Mouse (Mus musculus): ENCODE data around the gene Dnmt1. TPM values are rescaled to one million over a fixed set of nuclear protein-coding genes. Genes with fewer than 3 reads are reported as not detected.

Dnmt1 gene
- polyA plus RNA-seq, 1 experiment from 2014 or later = 72.5 TPM

DNA sequence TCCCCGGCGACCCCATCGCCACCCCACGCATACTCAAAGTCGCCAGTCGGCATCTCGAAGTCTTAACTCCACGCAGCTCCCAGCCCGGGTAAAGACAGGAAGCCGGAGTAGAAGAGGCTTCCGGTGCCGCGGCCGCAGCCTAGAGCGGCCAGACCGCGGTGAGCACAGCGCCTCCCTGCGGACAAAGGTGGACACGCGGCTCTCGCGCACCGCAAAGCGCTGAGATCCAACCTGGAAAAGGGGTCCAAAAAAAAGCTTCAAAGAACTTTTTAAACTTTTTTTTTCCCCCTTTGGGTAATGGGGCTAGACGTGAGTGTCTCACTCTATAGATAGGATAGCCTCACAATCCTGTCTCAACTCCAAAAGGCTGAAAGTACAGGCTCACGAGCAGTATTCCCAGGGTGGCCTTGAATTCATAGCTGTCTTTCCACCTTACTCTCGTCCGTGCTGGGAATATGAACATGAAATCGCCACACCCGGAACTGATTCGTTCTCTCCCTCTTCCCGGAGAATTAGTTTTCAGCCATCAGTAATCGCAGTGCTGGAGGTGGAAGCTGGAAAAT, 61.1 kb downstream of the Dnmt1 start, which contains the start of gene Eif3g:
Eif3g (minus strand) TSS at position 113 of the 563 bp plus-strand sequence.
- Histone ChIP-seq H3K9me3 (no peaks in the 10 kb centered on the region), H3K36me3 (peaks cover 28% of the 10 kb centered on the region), H3K4me2 (replicated peaks) (peak within 1 kb of the TSS; percentile 88), H3K9ac (peak within 1 kb of the TSS; percentile 99), H3K4me1 (replicated peaks) (peaks cover 14% of the 10 kb centered on the region), H3K27me3 (replicated peaks) (no peaks in the 10 kb centered on the region), H3K4me3 (replicated peaks) (peak within 1 kb of the TSS; percentile 97), H3K27ac (peak within 1 kb of the TSS; percentile 44; the same call in 1 of the 2 replicates)
- peak; percentile 89 for ATAC-seq
- 3% methylated on average over 34 of the region's 34 CpGs for WGBS

- Histone ChIP-seq H3K9me3 (no peaks in the 10 kb centered on the region), H3K4me3 (replicated peaks) (peak overlapping the region; percentile 97), H3K27ac (peak overlapping the region; percentile 44; the same call in 1 of the 2 replicates), H3K9ac (peak overlapping the region; percentile 99), H3K27me3 (replicated peaks) (no peaks in the 10 kb centered on the region), H3K4me2 (replicated peaks) (peak overlapping the region; percentile 88), H3K36me3 (peaks cover 31% of the 10 kb centered on the region), H3K4me1 (replicated peaks) (peaks cover 15% of the 10 kb centered on the region)
- 4% methylated on average over 37 of the region's 39 CpGs for WGBS
- peak; percentile 79 for ATAC-seq
These were observed 61.8 kb downstream of the Dnmt1 start for GRCm38 (mm10) chr9:20897736-20898510.

- peaks cover 51% of the 10 kb centered on the region for H3K36me3 ChIP-seq
These were observed 64.3 kb downstream of the Dnmt1 start for GRCm38 (mm10) chr9:20895382-20895781.

GRCm38 (mm10) chr9:20894629-20895028, 65.1 kb downstream of the Dnmt1 start:
- Histone ChIP-seq H3K4me3 (replicated peaks) (no peak overlapping the region), H3K36me3 (peaks cover 58% of the 10 kb centered on the region), H3K9me3 (no peaks in the 10 kb centered on the region), H3K27ac (no peak overlapping the region), H3K4me1 (replicated peaks) (peaks cover 24% of the 10 kb centered on the region), H3K4me2 (replicated peaks) (no peak overlapping the region), H3K9ac (no peak overlapping the region), H3K27me3 (replicated peaks) (no peaks in the 10 kb centered on the region)
- ATAC-seq = no peak
- 88% methylated on average over 15 of the region's 15 CpGs for WGBS

More at GRCm38 (mm10) chr9:20895382-20895781, 64.3 kb downstream of the Dnmt1 start:
- ATAC-seq = no peak
- Histone ChIP-seq H3K27me3 (replicated peaks) (no peaks in the 10 kb centered on the region), H3K4me3 (replicated peaks) (no peak overlapping the region), H3K4me2 (replicated peaks) (no peak overlapping the region), H3K4me1 (replicated peaks) (peaks cover 21% of the 10 kb centered on the region), H3K9me3 (no peaks in the 10 kb centered on the region), H3K27ac (no peak overlapping the region), H3K9ac (no peak overlapping the region)
- 93% methylated on average over 9 of the region's 9 CpGs for WGBS

DNA sequence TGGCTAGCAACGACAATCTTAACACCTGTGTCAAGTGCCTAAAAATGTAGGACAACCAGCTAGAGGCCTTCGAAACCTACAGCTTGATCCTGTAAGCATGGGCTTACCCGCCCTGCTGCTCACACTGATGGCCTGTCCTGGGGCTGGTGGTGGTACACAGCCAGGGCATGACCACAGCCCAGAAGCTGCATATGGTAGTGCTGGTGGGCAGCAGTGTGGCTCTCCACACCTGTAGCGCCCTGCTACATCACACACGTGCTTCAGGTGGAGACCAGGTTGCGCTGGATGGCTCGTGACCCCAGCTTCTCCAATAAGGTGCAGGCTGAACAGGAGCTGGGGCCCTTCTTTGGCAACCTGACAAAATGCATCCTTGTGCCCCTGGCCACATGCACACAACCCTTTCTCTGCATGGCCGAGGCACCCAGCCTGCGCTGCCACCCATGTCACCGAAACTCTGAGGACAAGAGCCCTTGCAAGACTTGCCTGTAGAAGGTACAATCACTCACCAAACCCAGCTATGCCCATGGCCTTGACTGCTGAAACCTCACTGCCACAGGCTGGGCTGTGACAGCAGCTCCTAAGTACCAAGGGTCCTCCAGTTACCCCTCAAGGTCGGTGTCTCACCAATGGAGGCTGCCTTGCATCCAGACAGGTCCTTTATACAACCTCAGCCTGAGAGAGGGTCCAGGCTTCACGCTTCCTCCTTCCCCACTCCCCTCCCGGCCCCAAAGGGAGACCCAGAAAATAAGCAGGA, 65.9 kb downstream of the Dnmt1 start:
- no peak for ATAC-seq
- H3K36me3 ChIP-seq = peaks cover 61% of the 10 kb centered on the region
- WGBS = 88% methylated on average over 13 of the region's 13 CpGs

DNA sequence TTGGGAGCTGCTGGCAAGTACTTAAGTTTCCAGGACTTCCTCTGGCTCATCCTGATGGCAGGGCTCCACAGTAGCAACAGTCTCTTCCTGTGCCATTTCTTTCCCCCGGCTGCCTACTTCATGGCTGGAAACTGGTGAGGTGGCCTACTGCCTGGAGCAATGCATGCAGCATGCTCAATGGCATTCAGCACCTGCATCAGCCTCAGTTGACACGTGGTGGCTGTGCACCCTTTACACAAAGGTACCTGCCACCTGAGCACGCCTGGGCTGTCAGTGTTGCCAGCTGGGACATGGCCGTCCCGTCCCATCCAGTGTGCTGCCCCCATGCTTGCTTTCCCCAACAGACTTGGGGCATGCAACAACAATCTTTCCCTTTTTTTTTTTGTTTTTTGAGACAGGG, 66.6 kb downstream of the Dnmt1 start:
- 0 out of 2 replicates have a peak overlapping the region, but pooled peaks have one; percentile 13 for H3K27ac ChIP-seq
- no peak for ATAC-seq
- peaks cover 61% of the 10 kb centered on the region for H3K36me3 ChIP-seq
- H3K4me3 ChIP-seq (replicated peaks) = no peak overlapping the region
- peaks cover 25% of the 10 kb centered on the region for H3K4me1 ChIP-seq (replicated peaks)
- H3K9me3 ChIP-seq = no peaks in the 10 kb centered on the region
- 60% methylated on average over 5 of the region's 5 CpGs for WGBS
- H3K9ac ChIP-seq = no peak overlapping the region
- H3K27me3 ChIP-seq (replicated peaks) = no peaks in the 10 kb centered on the region
- no peak overlapping the region for H3K4me2 ChIP-seq (replicated peaks)

More for the DNA sequence above, 65.9 kb downstream of the Dnmt1 start:
- H3K4me2 ChIP-seq (replicated peaks) = no peak overlapping the region
- H3K4me3 ChIP-seq (replicated peaks) = no peak overlapping the region
- H3K9me3 ChIP-seq = no peaks in the 10 kb centered on the region
- H3K27ac ChIP-seq = no peak overlapping the region
- H3K9ac ChIP-seq = no peak overlapping the region
- no peaks in the 10 kb centered on the region for H3K27me3 ChIP-seq (replicated peaks)
- peaks cover 26% of the 10 kb centered on the region for H3K4me1 ChIP-seq (replicated peaks)

- Histone ChIP-seq H3K9me3 (no peaks in the 10 kb centered on the region), H3K36me3 (peaks cover 61% of the 10 kb centered on the region), H3K4me1 (replicated peaks) (peaks cover 20% of the 10 kb centered on the region), H3K9ac (no peak overlapping the region), H3K4me3 (replicated peaks) (no peak overlapping the region), H3K27ac (no peak overlapping the region), H3K4me2 (replicated peaks) (no peak overlapping the region), H3K27me3 (replicated peaks) (no peaks in the 10 kb centered on the region)
- 57% methylated on average over 5 of the region's 5 CpGs for WGBS
- ATAC-seq = no peak
These were observed 67.5 kb downstream of the Dnmt1 start for GRCm38 (mm10) chr9:20892104-20892653.

- Histone ChIP-seq H3K9me3 (no peaks in the 10 kb centered on the region), H3K4me3 (replicated peaks) (no peak overlapping the region), H3K36me3 (peaks cover 61% of the 10 kb centered on the region), H3K4me2 (replicated peaks) (no peak overlapping the region), H3K27ac (no peak overlapping the region), H3K27me3 (replicated peaks) (no peaks in the 10 kb centered on the region), H3K4me1 (replicated peaks) (peaks cover 14% of the 10 kb centered on the region), H3K9ac (no peak overlapping the region)
- no peak for ATAC-seq
- 76% methylated on average over 26 of the region's 26 CpGs for WGBS
These were observed 68.2 kb downstream of the Dnmt1 start for GRCm38 (mm10) chr9:20891339-20892103.

GRCm38 (mm10) chr9:20890411-20890810, 69.3 kb downstream of the Dnmt1 start:
- no peaks in the 10 kb centered on the region for H3K27me3 ChIP-seq (replicated peaks)
- 90% methylated on average over 5 of the region's 5 CpGs for WGBS
- no peak for ATAC-seq
- no peak overlapping the region for H3K4me2 ChIP-seq (replicated peaks)
- H3K4me3 ChIP-seq (replicated peaks) = no peak overlapping the region
- no peaks in the 10 kb centered on the region for H3K9me3 ChIP-seq
- H3K4me1 ChIP-seq (replicated peaks) = peaks cover 14% of the 10 kb centered on the region
- peaks cover 51% of the 10 kb centered on the region for H3K36me3 ChIP-seq
- H3K27ac ChIP-seq = no peak overlapping the region
- H3K9ac ChIP-seq = no peak overlapping the region

DNA sequence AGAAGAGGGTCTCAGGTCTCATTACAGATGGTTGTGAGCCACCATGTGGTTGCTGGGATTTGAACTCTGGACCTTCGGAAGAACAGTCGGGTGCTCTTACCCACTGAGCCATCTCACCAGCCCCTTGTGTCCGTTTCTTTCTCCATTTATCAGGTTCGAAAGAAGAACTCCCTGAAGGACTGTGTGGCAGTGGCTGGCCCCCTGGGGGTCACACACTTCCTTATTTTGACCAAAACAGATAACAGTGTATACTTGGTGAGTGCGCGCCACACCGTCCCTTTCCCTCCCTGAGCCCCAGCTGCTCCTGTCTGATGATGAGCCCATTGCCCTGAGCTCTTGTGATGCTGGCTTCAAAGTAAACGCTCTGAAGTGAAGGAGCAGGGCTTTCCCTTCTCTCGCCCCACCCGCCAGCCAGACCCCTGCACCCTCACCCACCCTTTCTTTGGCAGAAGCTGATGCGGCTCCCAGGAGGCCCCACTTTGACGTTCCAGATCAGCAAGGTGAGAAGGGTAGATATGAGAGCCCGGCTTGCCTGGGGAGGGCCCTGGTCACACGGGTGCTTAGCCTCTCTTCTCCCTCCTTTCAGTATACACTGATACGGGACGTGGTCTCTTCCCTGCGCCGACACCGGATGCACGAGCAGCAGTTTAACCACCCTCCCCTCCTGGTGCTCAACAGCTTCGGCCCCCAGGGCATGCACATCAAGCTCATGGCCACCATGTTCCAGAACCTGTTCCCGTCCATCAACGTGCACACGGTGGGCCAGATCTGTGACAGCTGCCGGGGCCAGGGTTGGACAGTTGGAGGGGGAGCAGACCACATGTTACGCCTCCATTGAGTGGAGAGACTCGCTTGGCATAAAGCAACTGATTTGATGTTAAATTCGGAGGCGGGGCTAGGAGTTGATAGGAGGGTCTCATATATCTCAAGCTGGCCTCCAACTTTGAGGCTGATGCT, 70.2 kb downstream of the Dnmt1 start:
- Histone ChIP-seq H3K36me3 (peaks cover 42% of the 10 kb centered on the region), H3K4me3 (replicated peaks) (peak overlapping the region; percentile 92), H3K9me3 (no peaks in the 10 kb centered on the region), H3K9ac (peak overlapping the region; percentile 29; the same call in 1 of the 2 replicates), H3K27me3 (replicated peaks) (no peaks in the 10 kb centered on the region), H3K4me2 (replicated peaks) (peak overlapping the region; percentile 66), H3K27ac (0 out of 2 replicates have a peak overlapping the region, but pooled peaks have one; percentile 40), H3K4me1 (replicated peaks) (peaks cover 14% of the 10 kb centered on the region)
- WGBS = 82% methylated on average over 29 of the region's 29 CpGs
- ATAC-seq = no peak

All from intestine, embryonic 15.5 days (tissue).